Mouse (Mus musculus): ENCODE measurements around the gene Iqca.
A peak's percentile ranks its signal among the peaks of the same experiment; 100 is the strongest.

DNA sequence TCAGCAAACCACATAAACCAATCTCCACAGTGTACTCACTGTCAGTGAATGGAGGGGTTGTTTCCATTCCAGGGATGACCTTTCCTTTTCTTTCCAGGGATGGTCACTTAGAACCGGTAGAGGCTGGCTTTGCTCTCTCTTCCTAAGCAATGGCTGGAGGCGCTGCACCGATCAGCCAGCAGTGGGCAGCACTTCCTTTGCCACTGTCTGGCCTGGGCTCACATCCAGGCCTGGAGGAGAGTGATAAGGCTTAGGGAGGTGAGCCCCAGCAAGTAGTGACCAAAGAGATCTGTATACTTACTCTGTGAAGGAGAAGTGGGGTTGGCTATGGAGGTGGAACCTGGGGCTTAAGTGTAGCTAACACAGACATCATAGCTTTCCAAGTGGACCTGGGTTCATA is 126.3 kb downstream of the Iqca start:
- TF ChIP-seq POLR2A (IDR thresholded peaks at IDR 0.05; ENCODE audit: borderline replicate concordance, extremely low read depth, insufficient read depth, insufficient read length, poor library complexity, severe bottlenecking) (no peak), CTCF (IDR thresholded peaks at IDR 0.05; ENCODE audit: borderline replicate concordance, extremely low read depth, insufficient read depth, insufficient read length) (peak; percentile 74)

All from brain, embryonic 14.5 days (tissue).